ENCODE assay signal across 8 mouse cellular contexts in the genomic region with DNA sequence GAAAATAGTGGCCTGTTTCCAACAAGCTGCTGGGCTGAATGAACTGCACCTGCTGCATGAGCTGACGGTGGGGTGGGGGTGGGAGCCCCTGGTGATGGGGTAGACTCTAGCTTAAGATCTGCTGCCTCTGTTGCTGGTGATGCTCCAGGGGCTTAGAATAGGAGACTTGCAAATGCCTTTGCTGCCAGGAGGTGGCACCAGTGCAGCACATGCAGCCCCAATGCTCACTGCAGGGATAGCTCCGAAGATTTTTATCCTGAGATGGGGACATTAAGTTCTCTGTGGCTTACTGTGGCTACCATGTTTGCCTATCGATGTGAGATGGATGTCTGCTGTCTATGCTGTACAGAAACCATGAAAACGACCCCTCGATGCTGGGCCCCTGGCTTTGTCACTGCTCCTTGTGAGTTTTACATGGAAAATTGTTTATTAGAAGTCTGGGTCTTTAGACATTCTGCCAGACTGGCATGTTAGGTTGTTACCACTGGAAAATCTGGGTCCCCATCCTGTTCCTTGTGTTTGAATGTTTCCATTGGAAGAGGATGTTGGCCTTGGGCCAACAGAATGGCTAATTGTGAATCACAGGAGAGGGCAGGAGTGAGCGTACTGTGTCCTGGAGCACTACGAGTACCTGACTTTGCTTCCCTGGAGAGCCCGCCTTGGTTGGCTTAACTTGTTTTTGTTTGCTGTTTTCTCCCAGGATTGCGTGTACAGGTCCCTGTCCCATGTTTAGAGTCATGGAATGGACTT.
DNase-seq lines count a peak whose midpoint lies in the region; ATAC-seq lines count a peak whose summit lies in the region.

No protein-coding gene starts in this region.

- DNase-seq in CD4-positive, CD25-positive, alpha-beta regulatory T cell, adult 2 months (ENCODE audit: low read depth, low spot score) = peak; percentile 28
- DNase-seq in ES-CJ7 (ENCODE audit: low read depth, low spot score) = peak; percentile 47
- peak; percentile 70 to 73 for DNase-seq in cerebellum, postnatal 36 days
- DNase-seq in layer of hippocampus, postnatal 10 days (ENCODE audit: low spot score in 2 of 2) = peak; percentile 67 to 75
- no peak for DNase-seq in midbrain, embryonic 11.5 days (ENCODE audit: low spot score, missing footprints)

- no peaks in the 10 kb centered on the region for H3K9me3 ChIP-seq in midbrain, embryonic 11.5 days (ENCODE audit: control insufficient read depth, low read length)
- H3K9me3 ChIP-seq in stomach, embryonic 14.5 days (ENCODE audit: control insufficient read depth, low read depth, low read length) = no peaks in the 10 kb centered on the region

- H3K27me3 ChIP-seq in midbrain, embryonic 11.5 days (ENCODE audit: control insufficient read depth, insufficient read depth, low read length) = no peaks in the 10 kb centered on the region
- H3K27me3 ChIP-seq in stomach, embryonic 14.5 days (ENCODE audit: control insufficient read depth, insufficient read depth, low read length) = no peaks in the 10 kb centered on the region

- 63% methylated on average over 9 of the region's 9 CpGs for whole genome bisulfite sequencing in midbrain, embryonic 11.5 days
- 54% methylated on average over 9 of the region's 9 CpGs for WGBS in stomach, embryonic 14.5 days

- no peak for ATAC-seq in CD4-positive, CD25-positive, alpha-beta regulatory T cell, adult 4 months
- peak; percentile 76 for ATAC-seq in granulocyte monocyte progenitor cell, adult 5-6 weeks (replicated peaks; ENCODE audit: poor library complexity, severe bottlenecking)
- peak; percentile 55; the same call in 1 of the 2 replicates for ATAC-seq in midbrain, embryonic 11.5 days (ENCODE audit: low FRiP score)
- ATAC-seq in stomach, embryonic 14.5 days (ENCODE audit: insufficient number of reproducible peaks, insufficient read depth, low FRiP score, low read depth) = peak; percentile 42; the same call in 1 of the 2 replicates

- no peaks in the 10 kb centered on the region for H3K36me3 ChIP-seq in midbrain, embryonic 11.5 days (ENCODE audit: control insufficient read depth, insufficient read depth, low read length)
- peaks cover under 1% of the 10 kb centered on the region; the same call in 1 of the 2 replicates for H3K36me3 ChIP-seq in stomach, embryonic 14.5 days (ENCODE audit: control insufficient read depth, insufficient read depth, low read length)

- no peak overlapping the region for H3K27ac ChIP-seq in midbrain, embryonic 11.5 days (ENCODE audit: low read depth, low read length)
- no peak overlapping the region for H3K27ac ChIP-seq in stomach, embryonic 14.5 days (ENCODE audit: low read length)

- no peaks in the 10 kb centered on the region for H3K4me1 ChIP-seq in midbrain, embryonic 11.5 days (ENCODE audit: control insufficient read depth, insufficient read depth, low read length)
- no peaks in the 10 kb centered on the region for H3K4me1 ChIP-seq in stomach, embryonic 14.5 days (ENCODE audit: control insufficient read depth, insufficient read depth, low read length)

- no peak overlapping the region for H3K4me2 ChIP-seq in midbrain, embryonic 11.5 days
- no peak overlapping the region for H3K4me2 ChIP-seq in stomach, embryonic 14.5 days (replicated peaks; ENCODE audit: low read depth, low read length)

- no peak overlapping the region for H3K4me3 ChIP-seq in midbrain, embryonic 11.5 days (ENCODE audit: low read depth, low read length)
- no peak overlapping the region for H3K4me3 ChIP-seq in stomach, embryonic 14.5 days (ENCODE audit: low read depth, low read length)

- H3K9ac ChIP-seq in midbrain, embryonic 11.5 days (ENCODE audit: low read length) = no peak overlapping the region
- H3K9ac ChIP-seq in stomach, embryonic 14.5 days (replicated peaks; ENCODE audit: low read depth, low read length) = no peak overlapping the region
